Mouse (Mus musculus): ENCODE measurements at regions not wholly inside any gene's neighbourhood (a gene's known extent, or its start where the extent isn't known, plus 50 kb on each side); places are given as distances from the start of the nearest gene placed in this dataset.

GRCm38 (mm10) chr9:74342176-74342575 is 232.0 kb downstream of the Wdr72 start:
- Histone ChIP-seq H3K4me1 (replicated peaks) (0 out of 2 replicates have a peak, but pooled peaks cover 4% of the 10 kb centered on the region), H3K27me3 (no peaks in the 10 kb centered on the region), H3K9me3 (no peaks in the 10 kb centered on the region), H3K36me3 (no peaks in the 10 kb centered on the region), H3K4me2 (no peak overlapping the region), H3K27ac (replicated peaks) (no peak overlapping the region), H3K9ac (no peak overlapping the region), H3K4me3 (no peak overlapping the region)
- ATAC-seq (ENCODE audit: low read depth) = no peak
- WGBS = 82% methylated on average over 1 of the region's 1 CpGs

GRCm38 (mm10) chr9:74345027-74345426 is 234.9 kb downstream of the Wdr72 start:
- Histone ChIP-seq H3K27me3 (no peaks in the 10 kb centered on the region), H3K4me2 (no peak overlapping the region), H3K4me1 (replicated peaks) (0 out of 2 replicates have a peak, but pooled peaks cover 4% of the 10 kb centered on the region), H3K9ac (no peak overlapping the region), H3K36me3 (no peaks in the 10 kb centered on the region), H3K9me3 (no peaks in the 10 kb centered on the region), H3K4me3 (no peak overlapping the region), H3K27ac (replicated peaks) (no peak overlapping the region)
- ATAC-seq (ENCODE audit: low read depth) = no peak
- 55% methylated on average over 7 of the region's 7 CpGs for WGBS

- Histone ChIP-seq H3K9me3 (no peaks in the 10 kb centered on the region), H3K4me1 (replicated peaks) (0 out of 2 replicates have a peak, but pooled peaks cover 4% of the 10 kb centered on the region), H3K4me2 (no peak overlapping the region), H3K27me3 (no peaks in the 10 kb centered on the region), H3K9ac (no peak overlapping the region), H3K27ac (replicated peaks) (no peak overlapping the region), H3K36me3 (no peaks in the 10 kb centered on the region), H3K4me3 (no peak overlapping the region)
- 24% methylated on average over 2 of the region's 2 CpGs for WGBS
- ATAC-seq (ENCODE audit: low read depth) = no peak
These were observed 238.6 kb downstream of the Wdr72 start for GRCm38 (mm10) chr9:74348776-74349175.

DNA sequence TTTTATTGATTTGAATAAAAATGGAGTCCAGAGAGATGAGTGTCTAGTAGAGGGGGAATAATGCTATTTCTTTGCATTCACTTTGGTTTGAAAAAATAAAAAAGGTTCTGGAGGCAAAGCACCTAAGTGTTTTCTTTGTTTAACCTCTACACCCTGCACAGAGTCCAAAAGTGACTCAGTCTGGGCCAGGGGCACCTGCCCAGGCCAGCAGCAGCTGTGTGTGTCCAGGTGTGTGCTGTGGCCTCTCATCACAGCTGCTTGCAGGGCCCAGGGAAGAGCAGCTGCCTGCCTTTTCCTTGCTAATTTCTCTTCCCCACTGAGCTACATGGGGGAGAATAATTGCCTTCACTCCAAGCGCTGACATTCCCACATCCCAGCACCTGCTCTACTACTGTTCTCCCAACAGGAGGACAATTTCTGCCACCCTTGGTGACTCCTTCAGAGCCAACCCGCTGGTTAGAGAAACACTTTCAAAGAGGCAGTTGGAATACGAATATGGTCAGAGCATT is 255.8 kb downstream of the Wdr72 start:
- 17% methylated on average over 3 of the region's 3 CpGs for WGBS
- H3K9me3 ChIP-seq = no peaks in the 10 kb centered on the region
- no peak for ATAC-seq (ENCODE audit: low read depth)

GRCm38 (mm10) chr9:74376191-74376590 is 266.0 kb downstream of the Wdr72 start:
- Histone ChIP-seq H3K9me3 (no peaks in the 10 kb centered on the region), H3K36me3 (no peaks in the 10 kb centered on the region), H3K4me2 (no peak overlapping the region), H3K9ac (no peak overlapping the region), H3K27me3 (no peaks in the 10 kb centered on the region), H3K27ac (replicated peaks) (no peak overlapping the region), H3K4me3 (no peak overlapping the region), H3K4me1 (replicated peaks) (no peaks in the 10 kb centered on the region)
- ATAC-seq (ENCODE audit: low read depth) = no peak

More for the DNA sequence above, 255.8 kb downstream of the Wdr72 start:
- no peak overlapping the region for H3K9ac ChIP-seq
- no peak overlapping the region for H3K4me2 ChIP-seq
- no peak overlapping the region for H3K4me3 ChIP-seq
- no peaks in the 10 kb centered on the region for H3K36me3 ChIP-seq
- no peak overlapping the region for H3K27ac ChIP-seq (replicated peaks)
- H3K27me3 ChIP-seq = no peaks in the 10 kb centered on the region
- H3K4me1 ChIP-seq (replicated peaks) = peaks cover 9% of the 10 kb centered on the region; the same call in 1 of the 2 replicates

DNA sequence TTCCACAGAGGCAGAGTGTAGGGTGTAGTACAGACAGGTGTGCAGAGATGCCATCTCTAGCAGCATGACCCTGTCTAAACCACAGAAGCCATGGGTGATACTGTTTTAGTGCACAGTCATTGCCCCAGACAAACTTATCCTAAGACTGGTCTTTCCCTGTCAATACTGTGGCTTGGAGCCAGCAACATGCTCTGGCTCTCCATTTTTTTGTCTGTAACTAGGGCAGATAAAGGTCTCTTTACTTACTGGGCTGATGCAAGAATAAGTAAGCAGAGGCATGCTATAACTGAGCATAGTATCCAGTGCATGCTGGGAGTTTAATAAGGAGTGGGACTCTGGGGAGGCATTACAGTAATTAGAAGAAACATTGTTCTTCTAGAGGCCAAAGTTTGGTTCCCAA is 267.0 kb downstream of the Wdr72 start:
- H3K27me3 ChIP-seq = no peaks in the 10 kb centered on the region
- H3K4me1 ChIP-seq (replicated peaks) = no peaks in the 10 kb centered on the region
- no peak overlapping the region for H3K4me2 ChIP-seq
- H3K9ac ChIP-seq = no peak overlapping the region
- no peak for ATAC-seq (ENCODE audit: low read depth)
- no peaks in the 10 kb centered on the region for H3K9me3 ChIP-seq
- no peak overlapping the region for H3K27ac ChIP-seq (replicated peaks)
- H3K4me3 ChIP-seq = no peak overlapping the region
- H3K36me3 ChIP-seq = no peaks in the 10 kb centered on the region

DNA sequence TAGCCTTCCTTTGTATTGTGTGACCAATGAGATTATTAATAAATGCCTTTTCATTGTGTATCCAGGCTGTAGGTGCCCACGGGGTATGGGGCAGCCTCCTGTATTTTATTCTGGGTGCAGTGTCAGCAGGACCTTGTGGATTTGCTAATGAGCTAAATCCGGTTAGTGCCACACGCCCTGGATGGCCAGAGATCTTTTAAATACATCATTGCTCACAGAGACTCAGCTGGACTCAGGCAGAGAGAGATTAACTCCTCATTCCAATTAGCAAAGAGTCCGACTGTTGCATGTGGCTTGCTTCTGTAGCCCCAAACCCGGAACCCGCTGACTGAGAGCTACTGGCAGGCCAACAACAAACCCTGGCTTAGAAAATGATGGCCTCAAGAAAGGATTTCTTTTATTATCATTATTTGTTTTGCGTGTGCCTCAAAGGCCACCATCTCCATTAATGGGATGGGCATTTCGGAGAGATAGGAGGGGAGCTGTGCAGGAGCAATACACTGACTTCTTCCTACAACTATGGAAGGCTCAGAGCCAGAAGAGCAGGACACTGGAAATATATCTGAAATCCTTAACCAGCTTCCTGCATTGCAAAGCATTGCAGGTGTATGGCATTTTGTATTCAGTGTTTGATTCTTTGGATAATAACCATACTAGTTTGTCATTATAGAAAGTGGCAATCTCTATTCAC is 274.2 kb downstream of the Wdr72 start:
- 63% methylated on average over 8 of the region's 8 CpGs for WGBS
- H3K4me1 ChIP-seq (replicated peaks) = no peaks in the 10 kb centered on the region
- no peak overlapping the region for H3K4me2 ChIP-seq
- no peaks in the 10 kb centered on the region for H3K9me3 ChIP-seq
- no peak overlapping the region for H3K27ac ChIP-seq (replicated peaks)
- no peak for ATAC-seq (ENCODE audit: low read depth)
- H3K9ac ChIP-seq = no peak overlapping the region
- no peaks in the 10 kb centered on the region for H3K36me3 ChIP-seq
- H3K27me3 ChIP-seq = no peaks in the 10 kb centered on the region
- no peak overlapping the region for H3K4me3 ChIP-seq

GRCm38 (mm10) chr9:74425594-74425993 is 315.4 kb downstream of the Wdr72 start:
- Histone ChIP-seq H3K9me3 (no peaks in the 10 kb centered on the region), H3K27me3 (no peaks in the 10 kb centered on the region), H3K4me2 (no peak overlapping the region), H3K4me3 (no peak overlapping the region), H3K9ac (no peak overlapping the region), H3K36me3 (no peaks in the 10 kb centered on the region), H3K4me1 (replicated peaks) (no peaks in the 10 kb centered on the region), H3K27ac (replicated peaks) (no peak overlapping the region)
- WGBS = 94% methylated on average over 2 of the region's 2 CpGs
- no peak for ATAC-seq (ENCODE audit: low read depth)

GRCm38 (mm10) chr9:74449981-74450380 is 339.8 kb downstream of the Wdr72 start:
- 54% methylated on average over 5 of the region's 5 CpGs for WGBS
- no peaks in the 10 kb centered on the region for H3K4me1 ChIP-seq (replicated peaks)
- no peaks in the 10 kb centered on the region for H3K27me3 ChIP-seq
- H3K36me3 ChIP-seq = no peaks in the 10 kb centered on the region
- H3K27ac ChIP-seq (replicated peaks) = no peak overlapping the region
- H3K9me3 ChIP-seq = no peaks in the 10 kb centered on the region
- no peak overlapping the region for H3K4me3 ChIP-seq
- ATAC-seq (ENCODE audit: low read depth) = no peak
- no peak overlapping the region for H3K9ac ChIP-seq
- no peak overlapping the region for H3K4me2 ChIP-seq

DNA sequence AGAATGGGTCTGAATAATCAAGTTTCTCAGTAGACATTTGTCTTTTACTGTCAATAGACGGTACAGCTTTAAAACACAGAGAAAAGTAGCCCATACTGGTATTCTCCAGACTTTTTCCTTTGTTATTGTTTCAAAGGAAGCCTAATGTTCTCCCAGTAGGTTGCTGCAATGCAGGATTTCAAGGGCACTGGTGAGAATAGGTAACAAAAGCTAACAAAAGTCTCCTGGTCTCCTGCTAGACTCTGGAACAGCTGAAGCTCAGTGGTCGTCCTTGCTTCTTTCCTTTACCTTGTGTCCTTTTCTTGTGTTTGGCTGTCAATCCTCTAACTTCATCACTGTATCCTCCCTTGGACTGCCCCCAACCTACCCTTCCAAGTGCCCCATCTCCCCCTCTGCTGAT is 350.9 kb downstream of the Wdr72 start:
- ATAC-seq (ENCODE audit: low read depth) = no peak
- 26% methylated on average over 2 of the region's 2 CpGs for WGBS

DNA sequence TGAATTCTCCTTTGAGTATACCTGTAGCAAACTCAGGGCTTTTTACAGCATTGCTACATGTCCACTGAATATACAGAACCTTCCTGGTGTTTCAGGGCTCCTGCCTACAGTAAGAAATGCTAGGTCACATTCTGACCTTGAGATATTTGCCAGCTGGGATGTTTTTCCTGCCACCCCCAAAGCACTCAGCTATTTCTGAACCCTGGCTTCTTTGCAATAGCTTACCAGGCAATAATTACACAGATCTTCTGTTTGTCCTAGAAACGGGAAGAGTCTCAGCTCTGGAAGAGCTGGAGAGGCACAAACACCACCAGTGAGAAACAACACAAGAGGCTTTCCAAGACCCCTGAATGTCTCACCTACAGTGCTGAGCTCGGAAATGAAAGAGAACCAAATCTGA is 366.7 kb downstream of the Wdr72 start:
- no peak overlapping the region for H3K27ac ChIP-seq (replicated peaks)
- WGBS = 68% methylated on average over 2 of the region's 2 CpGs
- peaks cover 6% of the 10 kb centered on the region; the same call in 1 of the 2 replicates for H3K4me1 ChIP-seq (replicated peaks)
- H3K9me3 ChIP-seq = no peaks in the 10 kb centered on the region
- H3K4me3 ChIP-seq = no peak overlapping the region
- no peak overlapping the region for H3K4me2 ChIP-seq
- no peaks in the 10 kb centered on the region for H3K36me3 ChIP-seq
- ATAC-seq (ENCODE audit: low read depth) = no peak
- no peak overlapping the region for H3K9ac ChIP-seq
- no peaks in the 10 kb centered on the region for H3K27me3 ChIP-seq

More for the DNA sequence above, 350.9 kb downstream of the Wdr72 start:
- H3K27me3 ChIP-seq = no peaks in the 10 kb centered on the region
- 0 out of 2 replicates have a peak, but pooled peaks cover 3% of the 10 kb centered on the region for H3K4me1 ChIP-seq (replicated peaks)
- H3K36me3 ChIP-seq = no peaks in the 10 kb centered on the region
- H3K27ac ChIP-seq (replicated peaks) = no peak overlapping the region
- H3K4me3 ChIP-seq = no peak overlapping the region
- H3K4me2 ChIP-seq = no peak overlapping the region
- no peak overlapping the region for H3K9ac ChIP-seq
- no peaks in the 10 kb centered on the region for H3K9me3 ChIP-seq

DNA sequence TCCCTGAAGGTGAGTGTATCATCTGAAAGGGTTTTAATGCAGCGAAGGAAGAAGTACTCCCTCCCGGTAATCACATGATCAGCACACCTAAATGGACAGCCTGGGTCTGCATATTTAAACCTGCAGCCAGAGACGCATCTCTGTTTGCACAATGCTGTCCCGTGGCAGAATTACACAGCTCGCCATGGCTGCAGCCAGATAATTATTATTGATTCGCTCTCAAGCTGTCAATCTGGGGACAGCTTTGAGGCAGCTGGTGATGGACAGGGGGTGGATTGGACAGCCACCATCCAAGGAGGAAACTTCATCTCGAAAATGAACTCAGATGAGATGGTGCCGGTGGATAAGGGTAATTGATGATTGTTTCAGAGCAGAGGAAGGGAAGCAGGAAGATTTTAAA is 369.1 kb downstream of the Wdr72 start:
- Histone ChIP-seq H3K27me3 (no peaks in the 10 kb centered on the region), H3K27ac (replicated peaks) (no peak overlapping the region; the same call in 1 of the 2 replicates), H3K4me2 (peak overlapping the region; percentile 28), H3K4me1 (replicated peaks) (peaks cover 6% of the 10 kb centered on the region; the same call in 1 of the 2 replicates), H3K4me3 (no peak overlapping the region), H3K9ac (no peak overlapping the region), H3K36me3 (no peaks in the 10 kb centered on the region), H3K9me3 (no peaks in the 10 kb centered on the region)
- ATAC-seq (ENCODE audit: low read depth) = no peak
- 41% methylated on average over 8 of the region's 8 CpGs for WGBS

DNA sequence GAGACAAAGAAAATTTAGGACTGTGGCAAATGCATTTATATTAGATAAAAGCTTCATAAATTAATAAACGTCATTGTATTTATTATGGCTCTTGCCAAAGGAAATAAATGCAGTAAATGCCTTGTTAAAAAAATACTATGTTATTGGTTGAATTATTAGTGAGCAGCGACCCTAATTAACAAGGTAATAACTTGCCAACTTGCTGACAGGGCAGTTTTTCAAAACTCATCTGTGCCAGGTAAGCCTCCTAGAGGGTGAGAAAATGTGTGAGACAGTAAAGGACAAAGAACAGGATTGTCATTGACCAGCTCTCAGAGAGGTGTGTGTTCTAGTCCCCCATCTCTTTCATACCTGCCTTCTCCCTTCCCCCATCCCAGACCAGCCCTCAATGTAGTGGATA is 347.8 kb upstream of the Onecut1 start:
- no peaks in the 10 kb centered on the region for H3K9me3 ChIP-seq
- H3K4me2 ChIP-seq = no peak overlapping the region
- 85% methylated on average over 2 of the region's 2 CpGs for WGBS
- no peak overlapping the region for H3K9ac ChIP-seq
- no peak overlapping the region for H3K4me3 ChIP-seq
- no peak overlapping the region for H3K27ac ChIP-seq (replicated peaks)
- no peaks in the 10 kb centered on the region for H3K27me3 ChIP-seq
- no peaks in the 10 kb centered on the region for H3K36me3 ChIP-seq
- ATAC-seq (ENCODE audit: low read depth) = no peak
- H3K4me1 ChIP-seq (replicated peaks) = no peaks in the 10 kb centered on the region

Data from neural tube, embryonic 13.5 days (tissue).